Mouse (Mus musculus): Measurements from ENCODE around the gene Sap18b.
"Not testable (repeated sequence)": the region's sequence is repeated elsewhere in the genome, so short reads cannot be mapped to it uniquely, and the experiment has no call there.

GRCm38 (mm10) chr8:95795333-95796061, 29.6 kb upstream of the Sap18b start:
- not testable (repeated sequence) for TF ChIP-seq TCF12 (IDR thresholded peaks at IDR 0.05; ENCODE audit: insufficient read depth, poor library complexity, severe bottlenecking); POLR2A (IDR thresholded peaks at IDR 0.05; ENCODE audit: insufficient read length, low read depth); TCF3 (IDR thresholded peaks at IDR 0.05; ENCODE audit: insufficient read length, low read depth); POLR2AphosphoS2 (IDR thresholded peaks at IDR 0.05; ENCODE audit: insufficient read length, low read depth); SRF (IDR thresholded peaks at IDR 0.05; ENCODE audit: control insufficient read depth, insufficient read length, low read depth); E2F4 (IDR thresholded peaks at IDR 0.05; ENCODE audit: insufficient read depth); CEBPB (IDR thresholded peaks at IDR 0.05; ENCODE audit: insufficient read depth, poor library complexity, severe bottlenecking); MAX (IDR thresholded peaks at IDR 0.05; ENCODE audit: low read depth); REST (IDR thresholded peaks at IDR 0.05; ENCODE audit: insufficient read depth, insufficient read length); USF1 (IDR thresholded peaks at IDR 0.05; ENCODE audit: low read depth)
